Mouse (Mus musculus) midbrain, embryonic 12.5 days (tissue): ENCODE data around the gene Rnf187. TPM values are rescaled to one million over a fixed set of nuclear protein-coding genes. Genes with fewer than 3 reads are reported as not detected.

Source experiments
- microRNA-seq: library from miRNA; unstranded; fragments of <30 nt; microRNA quantifications from one replicate; pipeline ENCODE4, GENCODE M21; 2017
- polyA plus RNA-seq: library from polyadenylated mRNA; unstranded; fragments of >200 nt; fragmentation: Nextera tagmentation; extraction: Ambion mirVana; gene quantifications from 2 replicates; pipeline ENCODE4 v1.2.1, GENCODE M21; 2016

Gene Rnf187
- polyA plus RNA-seq, 1 experiment from 2014 or later: 437 TPM

Small RNA genes lying within 50 kb of the gene (microRNA-seq; reads per million reads assigned to microRNA genes)
- not detected for gene Gm44313

Other genes with a start within 250 kb of the Rnf187 start
- not detected in 2 replicates for gene Olfr319, start 239.8 kb downstream of the Rnf187 start, polyA plus RNA-seq
- not detected in 2 replicates for gene Olfr318, start 214.9 kb downstream of the Rnf187 start, polyA plus RNA-seq
- not detected in 2 replicates for gene Olfr317, start 199.7 kb downstream of the Rnf187 start, polyA plus RNA-seq
- not detected in 2 replicates for gene Olfr316, start 186.2 kb downstream of the Rnf187 start, polyA plus RNA-seq
- gene Olfr315, start 165.7 kb downstream of the Rnf187 start, polyA plus RNA-seq: not detected in 2 replicates
- not detected in 2 replicates for gene Olfr314, start 156.0 kb downstream of the Rnf187 start, polyA plus RNA-seq
- 2.0 and 2.1 TPM in 2 replicates for gene Fam183b, start 137.0 kb downstream of the Rnf187 start, polyA plus RNA-seq
- gene Olfr313, start 123.9 kb downstream of the Rnf187 start, polyA plus RNA-seq: not detected in 2 replicates
- not detected in 2 replicates for gene Olfr312, start 109.7 kb downstream of the Rnf187 start, polyA plus RNA-seq
- not detected in 2 replicates for gene Olfr311, start 99.7 kb downstream of the Rnf187 start, polyA plus RNA-seq
- 17.7 and 19.9 TPM in 2 replicates for gene Gm12258, start 91.8 kb downstream of the Rnf187 start, polyA plus RNA-seq
- 10.2 and 13.7 TPM in 2 replicates for gene 2810021J22Rik, start 71.7 kb downstream of the Rnf187 start, polyA plus RNA-seq
- gene Zfp39, start 34.7 kb downstream of the Rnf187 start, polyA plus RNA-seq: 5.3 and 5.5 TPM in 2 replicates
- gene Btnl10, start 21.0 kb downstream of the Rnf187 start, polyA plus RNA-seq: not detected in 2 replicates
- 177 and 223 TPM in 2 replicates for gene Hist3h2ba, start 10.0 kb upstream of the Rnf187 start, polyA plus RNA-seq
- 87.2 and 87.5 TPM in 2 replicates for gene Hist3h2a, start 15.8 kb upstream of the Rnf187 start, polyA plus RNA-seq
- 0.64 and 0.86 TPM in 2 replicates for gene Trim17, start 15.8 kb upstream of the Rnf187 start, polyA plus RNA-seq
- 19.9 and 20.5 TPM in 2 replicates for gene Trim11, start 39.2 kb upstream of the Rnf187 start, polyA plus RNA-seq
- gene Obscn, start 197.5 kb upstream of the Rnf187 start, polyA plus RNA-seq: 0.08 and 0.14 TPM in 2 replicates
- gene Iba57, start 224.8 kb upstream of the Rnf187 start, polyA plus RNA-seq: 6.2 and 7.3 TPM in 2 replicates
- gene Gjc2, start 244.3 kb upstream of the Rnf187 start, polyA plus RNA-seq: 0.10 TPM in 2 replicates